Mouse (Mus musculus) heart, postnatal 10 days (tissue): ENCODE data around the gene Sh3d19. TPM values are rescaled to one million over a fixed set of nuclear protein-coding genes. Genes with fewer than 3 reads are reported as not detected.

Source experiments
- DNase-seq, 2 experiments: peaks; one replicate each; pipeline ENCODE4 v3.0.0; 2021
- intact Hi-C: fragments of 180-260 bp; cut with DNase I; formaldehyde crosslinking; loops from one replicate; pipeline ENCODE4 v1.15.1; 2025
- total RNA-seq, 2 experiments: library from RNA; stranded (reverse); gene quantifications; 2 replicates each; pipeline ENCODE4 v1.2.3; 2021

Sh3d19 gene
- total RNA-seq, 2 experiments from 2014 or later = 23.4 to 27.8 TPM

DNA sequence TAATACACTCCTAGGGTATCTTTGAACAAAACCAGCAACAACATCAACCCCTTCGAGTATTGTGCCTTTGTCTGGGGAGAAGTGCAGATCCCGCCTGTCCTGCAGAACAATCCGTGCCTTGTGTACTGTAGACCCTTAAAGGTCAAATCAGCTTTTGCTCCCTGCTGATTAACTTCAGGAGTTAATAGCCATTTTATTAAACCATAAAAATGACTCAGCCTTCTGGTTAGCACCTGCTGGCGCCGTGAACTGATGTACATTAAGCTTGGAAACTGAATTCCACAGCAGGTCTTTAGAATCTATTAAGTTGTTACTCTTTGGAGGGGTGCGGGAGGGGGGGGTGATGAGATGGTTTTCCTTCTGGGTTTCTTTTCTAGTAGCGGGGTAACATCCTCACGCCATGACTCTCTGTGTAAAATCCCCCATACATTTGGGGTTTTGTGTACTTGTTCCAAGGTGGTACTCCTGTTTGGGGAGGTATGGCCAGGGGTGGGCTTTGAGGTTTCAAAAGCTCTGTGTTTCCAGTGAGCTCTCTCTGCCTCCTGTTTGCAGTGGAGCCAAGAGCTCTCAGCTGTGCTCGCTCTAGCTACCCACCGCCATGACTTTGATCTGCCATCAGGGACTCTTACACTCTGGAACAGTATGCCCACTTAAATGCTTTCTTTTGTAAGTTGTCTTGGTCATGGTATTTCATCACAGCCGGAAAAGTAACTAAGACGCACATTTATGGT lies 53.3 kb downstream of the Sh3d19 start:
- no peak for DNase-seq
- intact Hi-C loops = no loop called here

GRCm38 (mm10) chr3:86025341-86026137 lies 54.6 kb downstream of the Sh3d19 start:
- DNase-seq = no peak
- intact Hi-C loops = no loop called here

DNA sequence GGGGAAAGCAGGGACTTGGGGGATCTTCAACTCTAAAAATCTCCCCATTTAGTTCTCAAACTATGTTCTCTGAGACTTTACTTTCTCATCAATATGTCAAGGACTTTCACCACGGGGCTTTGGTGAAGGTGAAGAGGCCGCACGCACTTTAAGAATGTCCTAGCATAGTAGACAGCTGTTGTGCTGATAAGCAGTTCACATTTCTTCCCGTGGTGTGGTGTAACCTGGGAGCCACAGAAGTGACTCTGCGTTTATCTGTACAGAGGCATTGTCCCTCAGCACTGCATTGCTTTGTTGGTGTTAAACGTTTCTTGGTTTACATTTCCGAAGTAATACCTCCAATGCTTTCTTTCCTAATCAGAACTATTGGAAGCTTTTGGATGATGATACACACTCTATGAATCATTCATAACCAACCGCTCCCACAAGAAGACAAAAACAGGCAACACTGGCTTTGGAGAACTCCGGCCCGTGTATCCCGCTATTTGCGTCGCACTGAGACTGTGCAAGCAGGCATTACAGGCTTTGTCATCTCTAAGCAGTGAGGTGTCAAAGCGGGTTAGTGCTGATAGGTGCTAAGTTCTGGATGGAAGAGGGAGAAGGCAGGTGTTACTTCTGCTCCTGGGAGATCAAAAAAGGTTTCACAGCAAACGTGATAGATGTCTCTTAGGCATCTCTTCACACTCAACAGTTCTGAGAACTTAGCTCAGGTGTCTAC lies 57.9 kb downstream of the Sh3d19 start:
- no peak for DNase-seq
- intact Hi-C loops = no loop called here

DNA sequence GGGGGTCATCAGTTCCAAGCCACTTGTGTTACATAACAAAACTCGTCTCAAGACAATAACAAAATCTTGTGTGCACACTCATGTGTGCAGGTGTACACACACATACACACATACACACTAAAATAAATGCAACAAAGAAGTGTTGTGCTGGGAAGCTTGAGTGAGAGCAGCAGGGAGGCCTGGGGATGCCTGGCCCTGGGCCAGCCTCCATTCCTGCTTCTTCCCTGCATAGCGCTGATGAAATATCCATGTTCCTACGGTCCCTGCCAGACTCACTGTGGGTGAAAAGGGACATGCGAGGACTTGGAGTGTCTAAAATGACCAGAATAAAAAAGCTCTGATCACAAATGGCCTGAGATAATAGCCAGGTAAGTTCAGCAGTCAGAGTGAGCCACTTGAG lies 59.7 kb downstream of the Sh3d19 start:
- DNase-seq = peak in 1 of 2 experiments; percentile 19
- intact Hi-C loops = no loop called here

DNA sequence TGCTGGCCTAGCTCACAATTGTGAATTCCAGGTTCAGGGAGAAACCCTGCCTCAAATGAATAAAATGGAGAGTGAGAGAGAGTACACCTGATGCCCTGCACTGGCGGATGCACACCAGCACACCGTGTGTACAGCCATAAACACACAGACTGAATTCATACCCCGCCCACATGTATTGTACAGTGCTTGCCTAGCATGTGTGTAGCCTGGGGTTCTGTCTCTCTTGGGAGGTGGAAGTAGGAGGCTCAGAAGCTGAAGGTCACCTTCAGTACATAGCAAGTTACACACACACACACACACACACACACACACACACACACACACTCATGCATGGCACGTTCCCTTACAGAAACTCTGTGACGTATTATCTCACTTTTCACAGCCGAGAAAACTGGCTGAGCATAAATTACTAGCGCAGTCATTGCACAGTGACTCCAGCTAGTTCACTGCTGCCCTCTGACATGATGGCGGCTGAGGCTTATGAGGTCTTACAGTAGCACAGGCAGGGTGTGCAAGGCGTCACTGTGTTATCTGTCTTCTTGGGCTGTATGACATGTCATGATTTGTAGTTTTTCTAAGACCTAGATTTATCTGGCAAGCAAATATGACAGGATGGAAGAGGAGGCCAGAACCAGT lies 62.7 kb downstream of the Sh3d19 start:
- DNase-seq = no peak
- intact Hi-C loops = no loop called here

DNA sequence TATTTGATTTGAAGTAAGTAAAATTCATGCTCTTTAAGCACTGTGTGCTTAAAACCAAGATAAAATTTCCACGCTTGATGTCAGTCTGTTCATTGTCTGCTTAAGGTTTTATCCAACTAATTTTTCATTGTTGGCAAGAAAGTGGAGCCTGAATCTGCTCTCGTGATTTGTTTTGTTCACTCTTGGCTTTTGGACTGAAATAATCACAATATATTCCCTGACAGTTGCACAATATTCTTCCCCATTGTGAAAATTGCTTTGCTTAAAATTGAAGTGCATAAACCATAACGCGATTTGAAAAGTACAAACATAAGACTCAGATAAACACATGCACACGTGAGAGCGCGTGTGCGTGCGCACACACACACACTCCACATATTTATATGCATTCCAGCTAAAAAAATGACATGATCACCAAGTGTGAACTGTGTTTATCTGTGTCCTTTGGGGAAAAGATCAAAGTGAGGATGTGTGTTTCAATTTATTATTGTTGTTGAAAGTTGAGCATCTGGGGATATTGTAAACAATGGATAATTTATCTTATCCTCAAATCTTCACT lies 67.1 kb downstream of the Sh3d19 start:
- intact Hi-C loops = no loop called here
- no peak for DNase-seq

DNA sequence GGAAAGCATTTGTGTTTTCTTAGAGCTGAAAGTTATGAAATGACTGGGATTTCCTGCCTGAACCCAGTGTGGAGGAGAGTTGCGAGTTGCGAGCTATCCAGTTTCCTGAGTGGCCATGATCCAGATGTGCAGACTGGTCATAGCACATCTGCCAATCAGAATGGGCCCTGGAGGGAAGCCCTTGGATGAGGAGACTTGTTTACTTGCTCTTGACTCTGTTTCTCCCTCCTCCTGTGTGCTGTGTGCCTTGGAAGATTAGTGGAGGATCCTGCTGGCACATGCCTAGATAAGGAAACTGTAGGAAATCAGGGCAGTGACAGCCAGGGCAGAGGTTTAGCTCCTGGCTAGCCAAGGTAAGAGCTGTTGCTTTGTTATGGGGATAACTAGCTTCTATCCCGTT lies 67.7 kb downstream of the Sh3d19 start:
- intact Hi-C loops = no loop called here
- DNase-seq = peak; percentile 72 to 74

DNA sequence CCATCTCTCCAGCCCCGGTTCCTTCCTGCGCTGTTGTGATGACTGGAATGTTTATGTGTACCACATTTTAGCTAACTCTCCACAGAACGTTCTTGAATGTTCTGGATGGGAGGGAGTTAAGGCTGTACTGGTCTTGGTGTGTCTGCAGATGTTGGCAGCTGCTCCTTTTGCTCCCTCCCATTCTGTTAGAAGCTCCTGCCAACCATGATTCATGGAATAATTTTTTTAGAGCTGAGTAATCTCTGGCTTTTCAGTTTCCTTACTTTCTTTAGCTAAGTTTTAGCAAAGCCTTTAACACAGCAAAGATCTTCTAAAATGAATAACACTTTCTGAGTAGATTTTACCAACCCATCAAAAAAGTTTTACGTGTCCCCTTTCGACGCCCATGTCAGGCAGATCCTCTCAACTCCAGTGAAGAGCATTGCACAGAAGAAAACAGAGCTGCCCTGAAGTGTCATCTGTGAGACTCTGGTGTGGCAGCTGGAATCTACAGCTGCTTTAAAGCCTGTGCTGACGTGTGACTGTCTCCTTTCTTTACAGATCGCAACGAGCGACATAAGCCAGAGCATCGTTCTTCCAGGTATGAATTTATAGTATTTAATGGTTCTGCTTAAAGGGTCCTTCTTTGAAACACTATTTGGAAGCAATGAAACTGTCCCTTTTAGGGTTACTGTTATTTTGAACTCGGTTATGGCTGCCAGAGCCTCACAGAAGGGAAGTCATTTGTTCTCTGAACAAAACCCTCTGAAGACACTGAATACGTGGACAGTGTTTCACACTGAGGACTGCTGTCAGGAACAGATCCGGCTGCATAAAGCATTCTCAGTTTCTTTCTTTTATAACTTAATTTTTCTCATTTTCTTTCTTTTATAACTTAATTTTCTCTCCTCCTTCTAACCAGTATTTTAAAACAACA lies 69.6 kb downstream of the Sh3d19 start:
- intact Hi-C loops = no loop called here
- DNase-seq = peak; percentile 67 to 74

DNA sequence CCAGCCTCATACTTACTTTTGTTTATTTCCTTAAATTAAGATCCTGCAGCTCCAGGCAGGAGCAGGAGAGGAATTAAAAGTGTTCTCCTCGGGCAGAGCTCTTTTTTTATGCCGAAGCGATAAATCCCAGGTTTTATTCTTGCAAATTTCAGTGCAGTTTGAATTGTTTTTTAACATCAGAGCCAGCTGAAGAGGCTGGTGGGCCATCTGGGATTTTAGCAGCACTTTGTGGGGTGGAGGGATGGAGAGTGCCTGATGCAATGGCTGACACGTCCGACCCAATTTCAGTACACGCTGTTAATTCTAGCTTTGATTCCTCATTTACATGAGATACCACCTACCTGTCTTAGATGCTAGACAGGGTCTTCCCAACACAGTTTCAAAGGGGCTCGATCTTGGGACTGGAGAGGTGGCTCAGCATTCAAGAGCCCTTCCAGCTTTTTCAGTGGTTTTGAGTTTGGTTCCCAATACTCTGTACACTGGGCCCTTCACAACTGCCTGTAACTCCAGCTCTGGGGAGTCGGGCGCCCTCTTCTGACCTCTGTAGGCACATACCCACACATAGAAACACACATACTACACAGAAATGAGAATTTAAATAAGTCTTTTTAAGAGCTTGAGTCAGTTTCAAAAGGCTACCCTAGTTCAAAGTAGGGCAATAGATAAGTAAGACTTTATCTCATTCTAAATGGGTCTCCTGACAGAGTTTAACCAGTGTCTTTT lies 76.9 kb downstream of the Sh3d19 start:
- intact Hi-C loops = no loop called here
- DNase-seq = no peak

DNA sequence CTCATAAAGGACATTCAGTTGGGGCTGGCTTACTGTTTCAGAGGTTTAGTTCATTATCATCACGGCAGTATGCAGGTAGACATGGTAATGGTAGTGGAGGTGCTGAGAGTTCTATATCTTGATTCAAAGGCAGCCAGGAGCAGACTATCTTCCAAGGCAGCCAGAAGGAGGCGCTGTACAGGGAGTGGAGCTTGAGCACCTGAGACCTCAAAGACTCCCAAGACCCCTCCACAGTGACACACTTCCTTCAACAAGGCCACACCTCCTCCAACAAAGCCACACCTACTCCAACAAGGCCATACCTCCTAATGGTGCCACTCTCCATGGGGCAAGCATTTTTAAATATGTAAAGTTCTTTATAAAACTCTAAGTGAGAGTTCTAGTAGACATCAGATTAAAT lies 78.1 kb downstream of the Sh3d19 start:
- no peak for DNase-seq
- intact Hi-C loops = no loop called here

- intact Hi-C loops = loop anchor here (5.0 kb wide), 1 partner anchor 84 kb away; the partner anchor contains the start of gene Sh3d19
- peak; percentile 73 to 74 for DNase-seq
These were observed 85.8 kb downstream of the Sh3d19 start for GRCm38 (mm10) chr3:86056678-86057077.

- intact Hi-C loops = loop anchor here (5.0 kb wide), 1 partner anchor 85 kb away; the partner anchor contains the start of gene Sh3d19
- DNase-seq = peak in 1 of 2 experiments; percentile 4
These were observed 86.7 kb downstream of the Sh3d19 start for GRCm38 (mm10) chr3:86057436-86058095.

GRCm38 (mm10) chr3:86069646-86070250 lies 98.8 kb downstream of the Sh3d19 start:
- intact Hi-C loops = no loop called here
- DNase-seq = no peak

- intact Hi-C loops = no loop called here
- no peak for DNase-seq
These were observed 99.9 kb downstream of the Sh3d19 start for GRCm38 (mm10) chr3:86070799-86071198.

- DNase-seq = no peak
- intact Hi-C loops = no loop called here
These were observed 101.2 kb downstream of the Sh3d19 start for GRCm38 (mm10) chr3:86072066-86072465.

DNA sequence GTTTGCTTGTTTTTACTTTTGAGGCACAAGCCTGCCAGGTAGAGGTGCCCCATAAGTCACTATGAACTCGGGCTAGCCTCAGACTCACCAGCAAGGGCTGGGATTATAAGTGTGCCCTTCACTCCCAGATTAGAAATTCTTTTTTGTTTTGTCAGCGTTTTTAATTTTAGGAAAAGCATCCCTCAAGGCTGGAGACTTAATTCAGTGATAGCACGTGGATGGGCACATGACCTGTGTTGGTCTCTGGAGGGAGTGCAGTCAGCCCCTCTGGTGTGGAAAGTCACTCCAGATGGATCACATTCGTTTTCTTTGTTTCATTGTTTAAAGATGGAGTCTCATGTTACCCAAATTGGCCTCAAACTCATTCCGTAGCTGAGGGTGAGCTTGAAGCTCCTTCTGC lies 102.0 kb downstream of the Sh3d19 start:
- intact Hi-C loops = no loop called here
- no peak for DNase-seq

DNA sequence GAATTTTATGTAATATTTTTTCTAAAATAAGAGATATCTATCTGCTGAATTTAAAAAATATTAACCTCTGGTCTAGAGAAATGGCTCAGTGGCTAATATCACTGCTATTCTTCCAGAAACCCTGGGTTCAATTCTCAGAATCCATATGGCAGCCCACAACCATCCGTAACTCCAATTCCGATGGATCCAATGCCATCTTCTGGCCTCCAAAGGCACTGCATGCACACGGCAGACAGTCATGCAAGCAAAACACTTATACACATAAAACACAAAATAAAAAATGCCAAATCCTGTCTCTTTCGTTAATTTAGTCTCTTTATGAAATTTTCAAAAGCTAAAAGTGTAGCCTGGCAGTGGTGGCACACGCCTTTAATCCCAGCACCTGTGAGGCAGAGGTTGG lies 104.7 kb downstream of the Sh3d19 start:
- intact Hi-C loops = no loop called here

More for the DNA sequence above, 104.7 kb downstream of the Sh3d19 start:
- no peak for DNase-seq
